Mouse (Mus musculus) yolk sac, embryonic 10.5 days (tissue): ENCODE data around the gene Tmed2.
A peak's percentile ranks its signal among the peaks of the same experiment; 100 is the strongest.
"Not testable (repeated sequence)": the region's sequence is repeated elsewhere in the genome, so short reads cannot be mapped to it uniquely, and the experiment has no call there.

Experiments
- DNase-seq: peaks from one replicate; pipeline ENCODE4 v3.0.0-alpha.2; 2017; ENCODE audit warnings: low spot score

Gene Tmed2

DNA sequence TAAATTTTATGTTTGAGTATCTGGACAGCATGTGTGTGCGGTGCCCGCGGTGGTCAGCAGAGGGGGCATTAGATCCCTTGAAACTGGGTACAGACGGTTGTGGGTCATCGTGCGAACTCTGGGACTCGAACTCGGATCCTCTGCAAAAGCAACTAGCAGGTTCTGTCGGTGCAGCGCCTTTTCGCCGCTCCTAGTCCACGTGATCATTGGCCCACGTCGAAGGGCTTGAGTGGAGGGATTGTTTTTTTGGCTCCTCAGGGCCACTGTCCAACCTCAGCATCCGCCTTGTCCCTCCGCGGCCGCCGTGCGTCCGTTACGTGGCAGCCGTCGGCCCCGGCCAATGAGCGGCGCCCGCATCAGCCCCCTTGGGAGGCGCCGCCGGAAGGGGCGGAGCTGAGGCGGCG is at the start of gene Tmed2:
Gene Tmed2 (plus strand): TSS at position 313 of the 404 bp plus-strand sequence.
- DNase-seq, result peak; percentile 96

DNA sequence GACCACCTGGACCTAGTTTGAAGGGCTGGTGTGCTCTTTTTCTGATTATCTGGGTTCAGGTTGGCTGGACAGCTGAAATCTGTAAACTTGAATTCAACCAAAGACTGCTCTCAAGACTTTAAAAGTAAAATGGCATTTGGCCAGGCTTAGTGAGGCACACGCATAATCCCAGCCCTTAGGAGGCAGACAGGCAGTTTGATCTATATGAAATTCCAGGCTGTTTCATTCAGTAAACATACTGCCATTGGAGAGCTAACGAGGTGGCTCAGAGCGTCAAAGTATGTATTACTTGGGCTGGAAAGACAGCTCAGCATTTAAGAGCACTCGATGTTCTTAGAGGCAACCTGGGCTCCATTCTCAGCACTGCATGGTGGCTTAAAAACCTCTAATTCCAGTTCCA is 48.8 kb upstream of the Tmed2 start:
- no peak for DNase-seq

DNA sequence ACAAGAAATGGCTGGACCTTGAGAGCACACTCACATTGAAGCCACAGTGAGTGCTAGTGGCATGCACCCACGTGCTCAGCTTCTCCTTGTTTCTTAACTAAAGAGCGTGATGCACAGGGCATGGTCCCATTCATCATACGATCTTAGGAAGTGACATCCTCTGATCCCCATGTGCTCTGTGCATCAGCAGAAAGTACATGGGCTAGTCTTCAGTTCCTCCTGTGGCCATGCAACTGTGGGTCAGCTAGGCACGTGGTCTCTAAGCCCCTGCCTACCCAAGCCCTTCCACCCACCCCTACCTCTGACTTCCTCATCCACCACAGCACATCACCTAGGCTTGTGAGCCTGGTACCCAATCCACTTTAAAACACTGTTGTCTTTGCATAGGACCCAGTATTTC is 47.9 kb upstream of the Tmed2 start:
- DNase-seq, result no peak

DNA sequence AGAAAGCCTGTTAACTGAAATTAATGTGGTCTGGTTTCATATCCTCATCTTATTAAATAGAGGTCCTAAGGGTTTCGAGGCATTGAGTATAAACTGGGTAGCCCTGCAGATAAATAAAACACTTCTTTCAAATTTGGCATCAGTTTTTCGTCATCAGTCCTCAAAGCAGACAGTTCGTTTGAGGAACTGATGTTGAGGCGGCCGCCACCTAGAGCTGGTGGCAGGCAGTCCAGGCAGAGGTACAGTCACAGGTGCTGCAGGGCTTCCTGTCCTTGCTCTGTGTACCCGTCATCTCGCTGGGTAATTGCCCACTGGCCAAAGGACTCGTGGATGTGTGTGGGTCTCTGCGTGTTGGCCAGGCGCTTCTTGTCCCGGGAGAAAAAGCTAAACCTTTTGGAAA is 47.0 kb upstream of the Tmed2 start:
- DNase-seq, result no peak

DNA sequence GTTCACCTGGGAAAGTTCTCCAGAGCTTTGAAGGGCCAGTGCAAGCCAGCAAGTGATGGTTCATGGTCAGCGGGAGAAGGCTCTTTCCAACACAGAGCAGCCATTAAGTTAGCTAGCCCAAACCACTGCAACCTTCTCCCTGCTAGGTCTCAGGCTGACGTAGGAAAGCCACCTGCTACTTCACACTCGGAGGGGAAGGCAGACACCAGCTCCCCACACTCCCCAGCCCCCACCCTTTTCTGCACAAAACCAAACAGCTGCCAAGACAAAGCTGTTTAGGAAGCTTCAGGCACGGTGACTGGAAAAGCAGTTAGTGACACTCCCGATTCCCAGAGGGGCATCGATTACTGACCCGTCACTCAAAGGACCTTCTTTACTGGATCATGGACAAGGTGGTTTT is 44.9 kb upstream of the Tmed2 start:
- no peak for DNase-seq

DNA sequence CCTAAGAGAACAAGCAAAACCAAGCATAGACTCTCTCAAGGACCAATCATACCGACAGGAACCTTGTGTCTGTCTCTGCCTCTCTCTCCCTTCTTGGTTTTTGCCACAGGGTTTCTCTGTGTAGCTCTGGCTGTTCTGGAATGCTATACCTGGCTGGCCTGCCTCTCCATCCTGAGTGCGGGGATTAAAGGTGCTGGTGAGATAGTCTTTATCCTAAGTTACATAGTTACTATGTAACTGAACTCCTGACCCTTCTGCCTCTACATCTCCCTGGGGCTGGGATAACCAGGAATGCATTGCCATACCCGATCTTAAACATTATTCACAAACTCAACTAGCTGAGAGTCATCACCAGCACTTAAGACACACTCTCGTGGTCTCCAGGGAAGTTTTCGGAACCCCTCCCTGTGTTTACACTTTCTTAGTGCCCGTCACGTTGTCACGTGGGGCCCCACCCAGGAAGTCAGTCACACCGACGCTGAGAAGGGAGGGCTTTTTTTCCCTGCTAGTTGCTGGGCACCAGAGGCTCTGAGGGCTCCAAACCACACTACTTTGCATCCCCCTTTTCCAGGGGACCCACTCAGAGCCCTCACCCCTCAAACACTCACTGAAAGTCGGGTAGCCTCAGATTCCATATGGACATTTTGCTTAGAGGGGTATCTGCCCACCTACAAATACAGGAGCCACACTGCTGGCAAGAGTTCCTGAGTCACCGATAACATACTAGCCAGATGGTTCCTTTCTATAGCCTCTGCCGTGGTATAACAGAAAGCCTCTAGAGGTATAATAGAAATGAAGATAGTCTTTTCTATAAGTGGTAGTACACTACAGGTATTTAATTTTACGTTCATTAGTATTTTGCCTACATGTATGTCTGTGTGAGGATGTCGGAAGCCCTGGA is 43.6 kb upstream of the Tmed2 start:
- peak; percentile 65 for DNase-seq

DNA sequence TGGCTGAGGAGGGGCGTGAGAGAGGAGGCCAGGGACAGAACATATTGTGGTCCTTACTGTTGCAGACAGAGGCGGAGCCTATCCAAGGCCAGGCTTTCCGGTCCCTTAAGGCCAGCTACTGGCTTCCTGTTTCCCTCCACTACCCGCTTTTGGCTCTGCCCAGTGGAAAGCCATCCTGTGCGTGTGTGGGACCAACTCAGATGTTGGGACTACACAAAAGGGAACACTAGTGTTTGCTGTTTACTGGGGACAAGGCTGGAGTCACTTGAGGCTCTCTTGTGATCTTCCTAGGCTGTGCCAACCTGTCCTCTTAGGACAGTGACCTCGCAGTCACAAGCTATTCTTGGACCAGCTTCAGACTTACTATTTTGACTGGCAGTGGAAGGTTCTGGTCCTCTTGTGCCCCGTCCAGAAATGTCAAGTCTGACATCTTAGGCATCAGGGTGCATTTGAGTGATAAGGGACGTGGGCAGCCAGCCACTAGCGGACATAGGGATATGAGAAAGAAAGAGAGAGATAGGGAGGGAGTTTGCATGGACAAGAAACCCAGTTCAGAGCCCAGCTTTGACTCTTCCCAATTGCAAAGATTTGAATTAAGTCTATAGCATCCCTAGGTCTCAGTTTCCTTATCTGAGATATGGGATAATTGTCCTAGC is 42.1 kb upstream of the Tmed2 start:
- no peak for DNase-seq

DNA sequence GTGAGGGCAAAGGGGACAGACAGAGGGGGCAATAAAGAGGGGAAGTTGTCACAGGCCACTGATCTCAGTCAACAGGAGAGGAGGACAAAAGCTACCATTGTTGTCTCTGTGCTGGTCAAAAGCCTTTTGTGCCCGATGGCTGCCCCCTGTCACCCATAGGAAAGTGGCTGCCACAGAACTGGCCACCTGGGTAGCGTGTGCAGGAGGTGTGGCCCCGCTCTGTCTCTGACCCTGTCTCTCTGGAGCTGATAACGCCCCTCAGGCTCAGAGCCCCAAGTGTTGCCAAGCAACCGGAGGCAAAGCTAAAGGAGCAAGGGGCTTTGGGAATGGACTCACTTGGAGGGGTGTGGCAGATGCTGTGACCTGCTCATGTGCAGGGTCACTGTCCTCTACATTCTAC is 41.5 kb upstream of the Tmed2 start:
- DNase-seq, result no peak

DNA sequence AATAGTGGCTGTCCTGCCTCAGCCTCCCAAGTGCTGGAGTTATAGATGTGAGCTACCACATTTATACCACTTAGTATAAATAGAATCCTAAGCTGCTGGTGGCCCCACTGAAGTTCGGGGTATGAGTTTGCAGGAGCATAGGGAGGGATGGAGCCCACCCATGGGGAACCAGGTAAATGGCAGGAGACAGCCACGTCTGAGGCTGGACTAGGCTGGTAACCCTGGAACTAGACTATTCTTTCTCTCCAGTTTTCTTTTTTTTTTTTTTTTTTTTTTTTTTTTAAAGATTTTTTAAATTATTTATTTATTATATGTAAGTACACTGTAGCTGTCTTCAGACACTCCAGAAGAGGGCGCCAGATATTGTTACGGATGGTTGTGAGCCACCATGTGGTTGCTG is 40.5 kb upstream of the Tmed2 start:
- not testable (repeated sequence) for DNase-seq

DNA sequence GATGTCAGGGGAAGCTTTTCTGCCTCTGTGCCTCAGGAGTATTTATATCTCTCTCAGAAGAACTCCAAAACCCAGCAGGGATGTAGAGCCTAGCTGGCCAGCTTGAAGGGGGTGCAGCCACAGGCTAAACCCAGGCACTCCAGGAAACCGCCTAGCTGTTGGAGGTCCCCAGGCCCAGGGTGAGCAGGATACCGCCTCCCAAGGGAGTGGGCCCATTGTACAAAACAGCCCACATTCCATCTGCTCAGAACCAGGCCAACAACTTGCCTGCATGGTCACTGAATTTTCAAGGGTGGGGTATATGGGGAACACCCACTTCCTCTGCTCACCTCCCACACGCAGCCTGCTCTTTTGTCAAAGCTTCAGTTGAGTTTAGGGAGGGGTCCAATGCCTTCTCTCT is 39.9 kb upstream of the Tmed2 start:
- DNase-seq, result no peak

DNA sequence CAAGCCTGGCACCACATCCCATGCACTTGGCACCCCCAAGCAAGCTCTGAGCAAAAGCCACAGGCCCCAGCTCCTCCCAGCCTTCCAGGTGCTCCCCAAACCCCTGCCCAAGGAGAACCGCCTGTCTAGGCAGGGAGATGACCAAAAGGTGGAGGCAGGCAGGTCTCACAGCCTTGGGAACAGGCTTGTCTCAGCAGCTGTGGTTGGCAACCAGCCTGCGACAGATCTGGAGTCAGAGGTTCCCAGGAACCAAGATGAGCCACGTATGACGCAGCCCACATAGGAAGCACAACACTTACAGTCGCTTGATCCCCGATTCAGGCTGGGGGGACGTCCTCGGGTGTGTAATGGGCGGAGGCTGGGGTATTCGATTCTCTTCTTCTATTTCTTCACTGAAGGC is 39.0 kb upstream of the Tmed2 start:
- DNase-seq, result no peak

DNA sequence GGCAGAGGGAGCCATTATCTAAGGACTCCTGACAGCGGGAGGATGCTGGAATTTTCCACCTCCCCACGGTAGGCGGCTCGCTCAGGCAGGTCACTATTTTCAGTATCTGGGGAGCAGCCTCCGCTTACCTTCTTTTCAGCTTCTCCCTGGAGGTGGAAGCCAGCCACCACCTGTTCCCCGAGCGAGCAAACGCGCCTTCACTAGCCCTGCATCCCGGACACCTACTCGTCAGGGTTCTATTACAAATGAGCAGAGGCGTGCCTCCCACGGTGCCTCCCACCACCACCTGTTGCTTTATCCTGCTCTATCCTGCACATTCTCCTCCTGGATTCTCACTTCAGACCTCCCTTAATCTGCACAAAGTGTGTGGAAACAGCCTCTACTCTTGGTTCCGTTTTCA is 36.8 kb upstream of the Tmed2 start:
- DNase-seq, result no peak

DNA sequence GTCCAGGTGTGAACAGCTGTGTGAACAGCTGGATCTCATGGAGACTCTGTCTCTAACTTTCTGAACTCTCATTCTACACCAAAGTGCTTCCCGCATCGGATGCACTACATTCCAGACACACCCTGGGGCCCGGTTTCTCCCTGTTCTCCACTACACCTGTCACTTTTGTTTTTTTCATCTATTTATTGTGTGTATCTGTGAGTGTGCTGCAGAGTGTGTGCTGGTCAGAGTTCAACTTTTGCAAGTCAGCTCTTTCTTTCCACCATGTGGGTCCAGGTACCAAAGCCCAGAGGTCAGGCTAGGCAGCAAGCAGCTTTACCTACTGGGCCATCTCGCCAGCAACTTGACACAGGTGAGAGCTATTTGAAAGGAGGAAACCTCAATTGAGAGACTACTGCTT is 35.3 kb upstream of the Tmed2 start:
- no peak for DNase-seq

DNA sequence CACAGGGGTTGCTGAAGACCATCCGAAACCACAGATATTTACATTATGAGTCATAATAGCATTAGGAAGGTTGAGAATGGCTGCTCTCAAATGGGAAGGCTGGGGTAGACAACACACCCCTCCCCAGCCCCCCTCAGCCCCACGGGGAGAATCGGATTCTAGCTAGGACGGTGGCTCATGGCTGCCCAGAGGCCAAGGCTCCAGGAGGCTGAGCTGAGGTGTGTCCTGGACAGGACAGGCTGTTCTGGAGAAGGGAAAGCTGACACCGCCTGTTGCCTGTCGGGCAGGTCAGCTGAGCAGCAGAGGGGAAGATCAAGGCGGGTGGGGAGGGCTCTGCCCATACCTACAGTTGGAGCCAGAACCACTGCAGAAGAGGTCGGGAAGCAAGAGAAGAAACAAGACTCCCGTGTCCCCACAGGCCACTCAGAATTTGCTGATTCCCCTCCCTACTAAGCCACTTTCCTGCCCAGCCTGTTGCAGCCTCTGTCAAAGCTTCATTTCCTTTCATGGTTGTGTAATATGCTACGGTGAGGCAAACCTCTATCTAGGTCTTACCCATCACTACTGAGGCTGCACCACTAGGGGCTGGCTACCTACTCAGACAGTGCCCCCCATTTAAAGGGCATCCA is 33.6 kb upstream of the Tmed2 start:
- DNase-seq, result no peak

DNA sequence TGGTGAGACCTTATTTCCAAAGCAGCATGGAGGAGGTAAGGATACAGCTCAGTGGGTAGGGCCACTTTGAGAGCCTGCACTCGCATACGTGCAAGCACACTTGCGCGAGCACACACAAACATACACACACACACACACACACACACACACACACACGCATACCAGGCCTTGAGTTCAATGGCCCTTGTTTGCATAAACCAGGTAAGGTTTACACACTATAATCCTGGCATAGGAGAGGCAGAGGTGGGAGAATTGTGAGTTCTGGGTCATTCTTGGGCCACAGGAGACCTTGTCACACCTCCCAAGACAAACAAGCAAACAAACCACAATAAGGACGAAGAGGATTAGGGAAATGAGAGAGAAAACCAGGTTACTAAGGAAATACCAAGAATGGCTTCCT is 31.3 kb upstream of the Tmed2 start:
- DNase-seq, result no peak

DNA sequence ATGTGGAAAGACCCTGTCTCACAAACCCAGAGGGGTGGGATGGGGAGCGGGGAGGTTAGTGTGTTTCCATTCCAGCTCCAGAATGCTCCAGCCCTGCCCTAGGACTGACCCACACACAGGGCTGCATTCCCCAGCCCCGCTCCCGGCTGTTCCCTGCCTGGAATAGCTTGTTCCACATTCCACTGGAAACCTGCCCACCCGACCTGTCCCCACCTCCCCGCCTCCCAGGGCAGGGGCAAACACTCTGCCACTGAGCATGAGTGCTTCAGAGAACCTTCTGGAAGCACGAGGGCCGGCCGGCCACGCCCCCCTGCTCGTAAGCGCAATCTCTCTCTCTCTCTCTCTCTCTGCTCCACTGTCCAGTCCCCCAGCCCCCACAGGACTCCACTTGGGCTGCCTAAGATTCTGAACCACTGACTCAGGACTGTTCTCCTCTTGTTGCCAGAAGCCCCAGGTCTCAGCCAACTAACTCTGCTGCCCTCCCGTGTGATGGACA is 30.7 kb upstream of the Tmed2 start:
- no peak for DNase-seq

DNA sequence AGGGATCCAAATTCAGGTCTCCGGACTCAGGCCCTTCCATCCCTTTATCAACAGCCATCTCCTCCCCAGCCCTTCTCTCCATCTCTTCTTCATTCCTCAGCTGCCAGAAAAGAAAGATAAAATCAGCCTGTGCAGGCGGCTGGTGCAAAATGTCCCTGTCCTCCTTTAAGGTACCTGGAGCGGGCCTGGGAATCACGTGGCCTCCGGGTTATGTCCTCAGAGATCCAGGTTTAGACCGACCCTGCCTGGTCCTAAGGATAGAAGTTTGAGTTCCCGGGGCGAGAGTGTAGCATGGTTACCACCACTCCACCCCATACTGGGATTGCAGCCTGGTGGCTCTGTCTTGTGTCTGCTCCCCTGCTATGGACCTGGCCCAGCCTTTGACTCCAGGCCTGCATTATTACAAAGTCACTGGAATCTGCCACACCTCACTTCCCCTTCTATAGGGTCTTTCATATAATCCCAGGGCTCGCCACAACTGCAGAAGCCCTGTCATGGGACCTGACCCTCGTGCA is 29.9 kb upstream of the Tmed2 start:
- no peak for DNase-seq

DNA sequence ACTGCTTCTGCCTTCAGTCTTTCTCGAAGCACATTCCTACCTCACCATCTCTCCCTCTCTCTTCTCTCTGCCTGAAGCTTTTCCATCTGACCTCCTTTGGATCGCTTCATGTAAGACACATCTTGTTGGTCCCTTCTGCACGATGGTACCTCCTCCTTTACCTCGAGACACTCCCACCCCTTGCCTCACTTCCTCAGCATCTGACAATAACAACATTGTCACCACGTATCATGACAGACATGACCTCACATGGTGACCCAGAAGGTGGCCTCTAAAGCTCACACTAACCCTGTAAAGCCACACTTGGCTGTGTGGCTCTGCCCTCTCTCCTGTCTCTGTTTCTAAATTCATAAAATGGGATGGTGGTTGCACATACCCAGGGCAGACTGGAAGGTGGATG is 24.7 kb upstream of the Tmed2 start:
- DNase-seq, result no peak

DNA sequence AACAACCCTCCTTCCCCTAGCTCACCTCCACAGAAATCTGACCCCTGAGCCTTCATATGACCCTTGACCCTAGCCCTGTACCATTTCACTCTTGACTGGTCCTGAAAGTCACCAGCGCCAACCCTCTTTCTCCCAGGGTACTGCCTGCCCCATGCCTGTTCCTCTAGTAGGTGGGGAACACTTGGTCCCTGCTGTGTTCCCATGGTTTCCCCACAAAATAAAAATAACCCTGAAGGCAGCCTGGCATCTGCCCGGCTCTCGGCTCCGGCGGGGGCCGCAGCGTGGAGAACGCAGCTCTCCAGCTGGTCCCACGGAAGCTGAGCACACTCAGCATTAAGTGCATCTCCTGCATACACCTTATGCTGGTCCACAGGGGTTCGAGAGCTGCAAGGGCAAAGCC is 21.8 kb upstream of the Tmed2 start:
- no peak for DNase-seq

DNA sequence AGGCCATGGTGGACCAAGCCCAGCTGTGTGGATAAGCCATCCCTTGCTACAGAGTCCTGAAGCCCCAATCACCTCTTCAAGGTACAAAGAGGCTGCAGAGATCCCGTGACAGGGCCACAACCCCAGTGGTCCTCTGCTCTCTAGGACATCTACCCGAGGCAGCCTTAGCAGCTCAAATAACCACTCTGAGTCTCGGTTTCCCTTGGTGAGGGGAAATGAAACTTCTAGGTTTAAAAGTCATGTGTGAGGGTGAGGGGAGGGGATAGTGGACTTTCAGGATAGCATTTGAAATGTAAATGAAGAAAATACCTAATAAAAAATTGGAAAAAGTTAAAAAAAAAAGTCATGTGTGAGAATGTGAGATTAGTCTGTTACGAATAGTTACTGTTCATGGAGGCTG is 18.9 kb upstream of the Tmed2 start:
- no peak for DNase-seq

DNA sequence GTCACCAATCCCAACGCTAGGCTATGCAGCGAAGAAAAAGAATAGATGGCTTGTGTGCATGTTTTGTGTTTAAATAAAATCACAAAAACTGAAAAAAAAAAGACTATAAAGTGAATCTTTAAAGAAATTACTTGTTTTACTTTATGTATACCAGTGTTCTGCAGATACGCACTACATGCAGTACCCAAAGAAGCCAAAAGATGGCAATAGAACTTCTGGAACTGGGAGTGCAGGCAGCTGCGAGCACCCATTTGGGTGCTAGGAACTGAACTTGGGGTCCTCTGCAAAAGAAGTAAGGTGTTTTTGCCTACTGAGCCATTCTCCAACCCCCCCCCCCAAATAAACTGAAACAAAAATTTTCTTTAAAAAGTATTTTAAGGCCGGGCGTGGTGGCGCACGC is 17.5 kb upstream of the Tmed2 start:
- no peak for DNase-seq

DNA sequence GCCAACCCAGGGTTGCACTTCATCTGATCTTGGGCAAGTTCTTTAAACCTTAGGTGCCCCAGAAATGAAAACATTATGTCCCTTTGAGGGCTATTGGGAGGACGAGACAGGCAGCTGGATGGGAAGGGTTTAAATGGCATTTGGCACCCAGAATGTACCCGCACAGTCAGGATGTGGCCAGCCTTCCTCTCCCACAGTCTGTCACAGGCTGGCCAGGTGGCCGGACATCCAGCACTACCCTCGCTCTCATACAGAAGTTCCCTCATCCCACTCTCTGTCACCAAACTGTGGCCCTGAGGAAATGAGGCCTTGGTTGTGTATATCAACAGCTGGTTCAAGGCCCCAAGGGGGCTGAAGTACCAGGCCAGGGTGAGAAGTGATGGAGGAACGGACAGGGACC is 15.6 kb upstream of the Tmed2 start:
- DNase-seq, result no peak

DNA sequence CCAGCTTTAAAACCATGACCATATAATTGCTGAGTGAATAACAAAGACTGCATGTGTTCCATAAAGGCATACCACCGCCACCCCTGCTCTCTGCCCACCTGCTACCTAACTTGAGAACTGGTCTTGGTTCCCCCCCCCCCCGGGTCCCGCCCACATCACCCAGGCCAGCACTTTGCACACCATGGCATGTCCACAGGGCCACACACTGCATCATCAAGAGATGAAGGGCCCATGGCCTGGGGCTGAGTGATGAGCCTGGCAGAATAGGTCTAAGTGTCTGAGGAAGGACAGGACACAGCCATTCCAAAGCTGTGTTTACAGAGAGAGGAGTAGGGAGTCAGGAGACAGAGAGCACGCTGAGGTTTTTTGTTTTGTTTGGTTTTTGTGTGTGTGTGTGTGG is 12.1 kb upstream of the Tmed2 start:
- no peak for DNase-seq
